Mouse (Mus musculus) testis, adult 10 weeks (tissue): ENCODE measurements around the gene Psip1. TPM values are rescaled to one million over a fixed set of nuclear protein-coding genes. Genes with fewer than 3 reads are reported as not detected.

ENCODE experiments used
- polyA plus RNA-seq: library from polyadenylated mRNA; stranded (reverse); fragments of 350-450 nt; fragmentation: Illumina TruSeq; extraction: RNeasy Lipid Tissue Mini Kit (QIAGEN cat#74804); gene quantifications from one replicate; pipeline ENCODE4 v1.2.3, GENCODE M21; 2014; ENCODE audit warnings: low read depth, low replicate concordance

Gene Psip1
- polyA plus RNA-seq, result 830 TPM

DNA sequence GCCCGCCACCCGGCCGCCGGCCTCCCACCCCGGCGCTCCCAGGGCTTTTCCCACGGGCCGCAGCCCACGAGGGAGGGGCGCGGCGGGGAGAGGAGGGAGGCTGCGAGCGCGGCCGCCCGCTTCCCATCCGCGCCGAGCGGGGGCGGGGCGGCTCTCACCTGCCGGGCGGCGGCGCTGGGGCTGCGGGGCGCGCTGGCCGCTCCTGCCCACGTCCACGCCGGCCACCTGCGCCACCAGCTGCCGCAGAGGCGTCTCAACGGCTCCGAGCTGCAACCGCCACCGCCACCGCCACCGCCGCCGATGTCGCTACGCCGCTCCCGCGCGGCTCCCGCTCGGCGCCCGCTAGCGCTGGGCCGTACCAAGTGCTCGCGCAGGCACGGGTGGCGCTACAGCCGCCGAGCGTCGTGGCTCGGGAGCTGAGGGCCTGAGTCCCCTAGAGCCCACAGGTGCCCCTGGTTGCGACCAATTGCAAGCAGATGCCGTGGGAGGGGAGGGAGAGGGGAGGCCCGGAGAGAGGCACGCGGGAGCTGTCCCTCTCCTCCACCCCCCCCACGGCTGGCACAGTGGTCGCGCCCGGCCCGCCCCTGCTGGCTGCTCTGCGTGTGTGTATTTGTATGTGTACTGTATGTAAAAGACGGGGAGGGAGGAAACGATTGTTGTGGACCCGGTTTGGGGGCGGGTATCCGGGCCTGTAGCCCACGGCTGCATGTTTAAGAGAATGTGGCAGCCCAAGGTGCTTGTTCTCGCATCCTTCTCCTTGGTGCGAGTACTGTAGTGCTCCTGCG, at the start of gene Psip1:
Gene Psip1 (minus strand): TSS at position 343 of the 785 bp plus-strand sequence.

DNA sequence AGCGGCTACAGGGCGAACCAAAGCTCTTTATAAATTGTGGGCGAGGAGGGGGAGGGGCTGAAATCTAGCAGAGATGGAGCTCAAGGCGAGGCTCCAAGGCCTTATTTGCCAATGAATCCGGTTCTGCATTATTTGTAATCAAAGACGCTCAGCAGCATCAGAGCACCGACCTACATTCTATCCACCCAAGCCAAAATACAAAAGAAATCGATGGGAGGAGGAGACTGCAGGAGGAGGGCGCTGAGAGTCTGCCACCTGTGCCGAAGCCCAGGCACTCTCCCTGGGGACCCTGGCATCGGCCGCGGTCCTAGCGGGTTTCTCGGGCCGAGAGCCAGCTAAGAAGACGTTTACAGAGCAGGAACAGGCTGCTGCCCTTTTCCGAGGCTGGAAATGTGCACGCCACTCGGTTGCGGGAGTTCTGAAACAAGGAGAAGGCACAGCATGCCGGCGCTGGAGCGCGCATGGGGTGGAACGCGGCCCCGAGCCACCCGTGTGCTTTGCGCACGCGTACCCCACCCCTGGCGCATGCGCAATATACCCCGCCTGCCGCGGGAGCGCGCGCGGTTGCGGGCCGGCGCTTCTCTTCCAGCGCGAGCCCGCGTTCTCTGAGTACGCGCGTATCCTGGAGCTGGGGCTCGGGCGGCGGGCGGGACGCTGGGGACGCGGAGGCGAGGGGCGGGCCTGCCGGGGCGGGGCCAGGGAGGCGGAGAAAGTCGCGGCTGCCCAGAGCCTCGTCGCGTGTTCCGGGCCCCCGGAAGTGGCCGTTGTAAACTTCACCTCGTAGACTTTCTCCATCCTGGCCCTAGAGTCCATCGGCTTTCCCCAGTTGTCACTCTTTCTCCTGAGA, 38.8 kb upstream of the Psip1 start, which contains the start of gene Ccdc171:
Gene Ccdc171 (plus strand): TSS at position 703 of the 847 bp plus-strand sequence.

DNA sequence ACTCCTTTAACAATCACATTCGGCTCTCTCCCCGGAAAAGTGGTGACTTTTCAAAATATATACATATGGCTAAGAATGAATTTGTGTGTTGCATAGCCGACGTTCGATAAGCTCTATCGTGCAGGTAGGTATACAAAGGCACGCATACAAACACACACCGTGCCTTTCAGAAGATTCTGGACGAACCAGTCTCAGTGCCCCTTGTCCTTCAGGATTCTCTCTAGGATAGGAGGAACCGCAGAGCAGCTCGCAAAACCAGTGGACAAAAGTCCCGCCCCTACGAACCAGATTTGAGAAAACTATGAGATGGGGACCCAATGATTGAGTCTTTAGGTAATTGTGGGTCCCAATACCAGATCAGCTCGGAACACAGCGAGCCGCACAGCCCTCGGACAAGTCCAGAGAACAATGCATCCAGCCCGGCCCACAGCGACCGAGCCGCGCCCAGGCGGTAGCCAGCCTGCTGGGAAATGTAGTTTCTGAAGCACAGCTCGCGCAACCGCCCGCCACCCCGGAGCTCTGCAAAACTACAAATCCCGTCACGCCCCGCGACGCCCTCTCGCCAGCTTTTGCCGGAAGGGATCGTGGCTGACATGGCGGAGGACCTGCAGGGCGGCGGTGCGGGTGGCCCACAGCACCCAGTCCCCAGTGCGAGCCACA, 69.0 kb downstream of the Psip1 start, which contains the start of gene Snapc3:
Gene Snapc3 (plus strand): TSS at position 565 of the 660 bp plus-strand sequence.

Other genes with a start within 250 kb of the Psip1 start
- 27.7 TPM for gene Ttc39b, start 162.2 kb downstream of the Psip1 start, polyA plus RNA-seq
- gene Snapc3, start 68.7 kb downstream of the Psip1 start, polyA plus RNA-seq, result 25.1 TPM
- gene Ccdc171, start 39.1 kb upstream of the Psip1 start, polyA plus RNA-seq, result 49.6 TPM